Mouse (Mus musculus) adrenal gland, postnatal 36 days (tissue): Measurements from ENCODE around the gene Teddm3. TPM values are rescaled to one million over a fixed set of nuclear protein-coding genes. Genes with fewer than 3 reads are reported as not detected.
"Not testable (repeated sequence)": the region's sequence is repeated elsewhere in the genome, so short reads cannot be mapped to it uniquely, and the experiment has no call there.

Source experiments
- DNase-seq, 2 experiments: peaks; one replicate each; pipeline ENCODE4 v3.0.0; 2021; ENCODE audit warnings: mixed read lengths in 1 of 2
- total RNA-seq, 2 experiments: library from RNA; stranded (reverse); gene quantifications; 2 replicates each; pipeline ENCODE4 v1.2.3; 2021

Teddm3 gene
- total RNA-seq, 2 experiments from 2014 or later, result not detected

- DNase-seq, result no peak
Measured at GRCm38 (mm10) chr16:21149896-21150295, 3.9 kb downstream of the Teddm3 start.

- DNase-seq, result not testable (repeated sequence)
Measured at GRCm38 (mm10) chr16:21148451-21148850, 5.3 kb downstream of the Teddm3 start.

DNA sequence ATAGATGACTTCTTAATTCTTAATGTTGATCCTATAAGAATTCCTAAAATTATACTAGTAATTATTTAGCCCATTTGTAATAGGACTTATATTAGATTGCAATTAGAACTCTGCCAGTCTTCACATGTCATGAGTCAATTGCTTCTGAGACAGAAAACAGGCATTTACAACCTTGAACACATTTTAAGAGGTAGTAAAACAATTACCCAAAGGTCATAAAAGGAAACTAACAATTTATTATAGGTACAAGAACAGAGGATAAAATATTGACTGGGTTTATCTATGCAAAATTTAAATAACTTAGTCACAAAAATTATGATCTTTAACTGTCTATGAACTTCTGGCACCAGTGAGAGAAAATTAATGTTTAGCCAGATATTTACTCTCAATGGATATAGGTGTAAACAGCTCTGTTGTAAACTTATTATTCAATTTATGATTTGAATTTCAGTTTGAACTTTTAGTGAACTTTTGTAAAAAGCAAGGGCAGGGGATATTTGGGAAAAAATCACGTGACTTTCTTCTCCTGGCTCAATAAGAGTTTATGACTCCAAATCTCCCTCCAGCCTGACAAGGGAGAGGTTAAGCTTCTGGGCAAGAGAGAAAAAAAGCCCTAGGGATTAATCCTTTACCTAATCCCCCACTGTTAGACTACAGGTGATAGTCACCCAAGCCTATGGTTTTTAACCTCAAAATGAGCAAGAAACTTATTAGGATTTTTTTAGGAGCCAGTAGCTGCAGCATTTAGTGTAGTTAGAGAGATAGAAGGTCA lies 17.3 kb downstream of the Teddm3 start:
- DNase-seq, result no peak

DNA sequence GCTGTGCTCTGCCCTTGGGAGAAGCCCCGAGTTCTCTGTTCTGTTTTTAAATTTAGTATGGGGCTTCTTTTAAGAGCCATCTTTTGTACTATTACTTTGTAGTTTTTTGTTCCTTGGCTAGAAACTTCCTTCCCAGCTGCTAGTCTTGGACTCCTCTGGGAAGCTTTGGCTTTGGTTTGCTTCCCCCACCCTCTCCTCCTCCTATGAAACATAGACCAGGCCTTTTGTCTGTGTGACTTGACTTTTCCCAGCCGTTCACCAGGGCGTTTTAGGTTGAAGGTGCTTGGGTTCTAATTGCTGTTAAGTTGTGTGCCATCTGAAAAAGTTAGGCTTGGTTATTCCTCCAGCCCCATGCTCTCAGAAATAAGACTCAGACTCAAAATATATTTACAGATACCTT lies 26.1 kb downstream of the Teddm3 start:
- DNase-seq, result not testable (repeated sequence)

- DNase-seq, result not testable (repeated sequence)
Measured at GRCm38 (mm10) chr16:21122776-21123175, 31.0 kb downstream of the Teddm3 start.

DNA sequence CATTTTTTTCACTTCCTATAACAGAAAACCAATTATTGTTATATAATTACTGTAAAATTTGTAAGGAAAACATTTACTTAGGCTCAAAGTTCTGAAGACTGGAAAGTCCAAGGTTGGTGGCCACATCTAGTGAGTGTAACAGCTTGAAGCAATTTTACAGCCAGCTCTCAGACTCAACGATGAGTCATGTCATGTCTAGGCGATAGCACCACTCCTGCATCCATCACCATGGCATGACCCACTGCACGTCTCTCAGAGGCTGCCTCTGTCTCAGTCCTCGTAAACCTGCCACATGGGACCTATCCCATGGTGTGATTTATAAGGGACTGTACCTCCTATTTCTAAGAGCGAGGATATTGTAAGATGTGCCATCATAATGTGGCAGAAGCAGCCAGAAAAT lies 37.7 kb downstream of the Teddm3 start:
- no peak for DNase-seq

DNA sequence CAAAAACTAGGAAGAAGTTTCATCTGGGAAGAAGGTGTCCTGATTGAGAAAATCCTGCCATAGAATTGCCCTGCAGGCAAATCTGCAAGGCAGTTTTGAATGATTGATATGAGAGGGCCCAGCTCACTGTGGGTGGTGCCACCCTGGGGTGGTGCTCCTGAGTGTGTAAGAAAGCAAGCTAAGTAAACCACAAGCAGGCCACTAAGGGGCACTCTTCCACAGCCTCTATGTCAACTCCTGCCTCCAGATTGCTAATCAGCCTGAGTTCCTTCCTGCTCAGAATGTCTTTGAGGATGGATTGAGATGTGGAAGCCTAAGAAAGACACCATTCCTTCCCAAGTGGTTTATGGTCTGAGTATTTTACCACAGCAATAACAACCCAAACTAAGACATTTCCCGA lies 44.3 kb downstream of the Teddm3 start:
- peak; percentile 1 to 8 for DNase-seq

Other genes with a start within 250 kb of the Teddm3 start
- 1 to 10 TPM; 1.2 to 1.3 TPM for gene Ephb3, start 50.8 kb upstream of the Teddm3 start, total RNA-seq